Mouse (Mus musculus): ENCODE data around the gene Emd. TPM values are rescaled to one million over a fixed set of nuclear protein-coding genes. Genes with fewer than 3 reads are reported as not detected.

The Emd gene
- total RNA-seq, 1 experiment from 2014 or later = 63.0 TPM

Other genes with a start within 250 kb of the Emd start
- 78.7 and 79.5 TPM in 2 replicates for gene Irak1, start 230.8 kb upstream of the Emd start, total RNA-seq (2017)
- gene Opn1mw, start 127.2 kb upstream of the Emd start, total RNA-seq (2017) = not detected in 2 replicates
- 27.6 and 28.6 TPM in 2 replicates for gene Mecp2, start 119.3 kb upstream of the Emd start, total RNA-seq (2017)
- gene Tex28, start 86.8 kb upstream of the Emd start, total RNA-seq (2017) = not detected in 2 replicates
- gene Tktl1, start 77.4 kb upstream of the Emd start, total RNA-seq (2017) = 0.35 and 0.49 TPM in 2 replicates
- 1,056 and 1,114 TPM in 2 replicates for gene Flna, start 4.9 kb upstream of the Emd start, total RNA-seq (2017)
- 816 and 927 TPM in 2 replicates for gene Rpl10, start 16.1 kb downstream of the Emd start, total RNA-seq (2017)
- gene Taz, start 27.2 kb downstream of the Emd start, total RNA-seq (2017) = 124 and 125 TPM in 2 replicates
- gene Dnase1l1, start 27.6 kb downstream of the Emd start, total RNA-seq (2017) = 31.2 and 32.5 TPM in 2 replicates
- 400 and 416 TPM in 2 replicates for gene Atp6ap1, start 42.4 kb downstream of the Emd start, total RNA-seq (2017)
- gene Gdi1, start 50.3 kb downstream of the Emd start, total RNA-seq (2017) = 256 and 284 TPM in 2 replicates
- 85.7 and 97.0 TPM in 2 replicates for gene Fam50a, start 58.3 kb downstream of the Emd start, total RNA-seq (2017)
- gene Plxna3, start 74.4 kb downstream of the Emd start, total RNA-seq (2017) = 2.9 and 3.4 TPM in 2 replicates
- 3.6 and 4.5 TPM in 2 replicates for gene Lage3, start 98.9 kb downstream of the Emd start, total RNA-seq (2017)
- 7.8 and 7.9 TPM in 2 replicates for gene Ubl4a, start 118.5 kb downstream of the Emd start, total RNA-seq (2017)
- gene Slc10a3, start 118.7 kb downstream of the Emd start, total RNA-seq (2017) = 12.9 and 14.2 TPM in 2 replicates
- 22.6 and 27.9 TPM in 2 replicates for gene Fam3a, start 138.6 kb downstream of the Emd start, total RNA-seq (2017)
- 48.4 and 59.4 TPM in 2 replicates for gene Ikbkg, start 138.6 kb downstream of the Emd start, total RNA-seq (2017)
- gene G6pdx, start 174.5 kb downstream of the Emd start, total RNA-seq (2017) = 95.0 and 103 TPM in 2 replicates
- gene Gm6880, start 226.7 kb downstream of the Emd start, total RNA-seq (2017) = not detected in 2 replicates